Comparison of ENCODE assay signal across 7 mouse cellular contexts in the genomic region with DNA sequence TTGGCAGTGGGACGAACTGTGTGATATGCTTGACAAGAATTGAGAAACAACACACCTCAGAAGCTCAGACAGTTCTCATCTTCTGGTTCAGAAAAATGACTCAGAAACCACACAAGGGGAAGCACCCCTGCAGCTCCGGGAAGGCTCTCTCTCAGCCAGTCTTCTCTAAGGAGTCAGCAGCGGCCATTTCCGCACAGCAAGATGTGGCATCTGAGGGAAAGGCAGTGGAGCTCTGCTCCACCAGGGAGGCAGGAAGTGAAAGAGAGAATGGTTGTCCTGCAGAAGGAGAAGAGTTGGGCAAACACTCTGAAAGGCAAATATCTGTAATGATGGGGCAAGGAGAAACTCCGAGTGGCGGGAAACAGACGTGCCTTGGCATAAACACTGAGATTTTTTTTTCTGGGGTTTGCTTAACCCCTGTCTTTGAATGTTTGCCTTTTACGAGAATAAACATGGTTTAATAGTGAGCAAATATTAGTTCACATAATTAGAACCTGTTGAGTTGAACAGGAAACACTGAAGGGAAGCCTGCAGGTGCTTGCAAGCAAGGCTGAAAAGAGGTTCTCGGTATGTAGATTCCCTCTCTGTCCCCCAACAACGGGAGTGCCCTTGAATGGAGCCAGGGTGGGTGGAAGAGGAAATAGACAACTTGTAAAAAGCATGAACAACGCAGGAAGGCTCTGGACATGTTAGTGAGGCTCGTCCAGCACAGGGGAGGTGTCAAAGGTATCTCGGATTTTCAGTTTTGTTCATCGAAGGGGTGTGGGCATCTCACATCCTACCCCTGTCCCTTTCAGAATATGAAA.
DNase-seq lines count a peak whose midpoint lies in the region; ATAC-seq lines count a peak whose summit lies in the region.

No protein-coding gene starts in this region.

- no peaks in the 10 kb centered on the region for H3K36me3 ChIP-seq in liver, embryonic 16.5 days (ENCODE audit: control insufficient read depth, insufficient read depth)

- H3K4me2 ChIP-seq in liver, embryonic 16.5 days (ENCODE audit: low read depth, low read length), result peak overlapping the region; percentile 30

- peak; percentile 17 for DNase-seq in right cerebral cortex, postnatal 14 days
- no peak for DNase-seq in right cerebral cortex, postnatal 25 days
- peak; percentile 93 for DNase-seq in induced T-regulatory cell, adult 2 months (ENCODE audit: low read depth)
- DNase-seq in spleen, adult 18-20 months, result peak; percentile 63 to 64
- DNase-seq in frontal cortex, postnatal 14 days (ENCODE audit: low spot score in 2 of 2), result no peak

- H3K9ac ChIP-seq in liver, embryonic 16.5 days (ENCODE audit: low read depth, low read length), result no peak overlapping the region

- H3K4me3 ChIP-seq in liver, embryonic 16.5 days (ENCODE audit: low read depth, low read length), result no peak overlapping the region

- H3K9me3 ChIP-seq in liver, embryonic 16.5 days (replicated peaks; ENCODE audit: control insufficient read depth, low read length), result 0 out of 2 replicates have a peak, but pooled peaks cover 2% of the 10 kb centered on the region

- H3K27ac ChIP-seq in liver, embryonic 16.5 days (ENCODE audit: low read length), result peak overlapping the region; percentile 48

- 13% methylated on average over 14 of the region's 14 CpGs for WGBS in liver, embryonic 16.5 days (ENCODE audit: insufficient replicate concordance)

- peak; percentile 89 for ATAC-seq in common myeloid progenitor, adult 5-6 weeks (replicated peaks; ENCODE audit: low read depth, poor library complexity, severe bottlenecking)
- ATAC-seq in liver, embryonic 16.5 days (ENCODE audit: low read depth), result peak; percentile 37; the same call in 1 of the 2 replicates

- H3K4me1 ChIP-seq in liver, embryonic 16.5 days (ENCODE audit: control insufficient read depth, low read depth, low read length), result peaks cover 2% of the 10 kb centered on the region; the same call in 1 of the 2 replicates

- H3K27me3 ChIP-seq in liver, embryonic 16.5 days (ENCODE audit: control insufficient read depth, insufficient read depth, low read depth, low read length), result peaks cover 8% of the 10 kb centered on the region

Comparison
In these comparisons a context has a peak if more than half of its experiments do, and no peak if none do; other contexts are left out.
1. DNase-seq: peak in right cerebral cortex, postnatal 14 days (single experiment), induced T-regulatory cell, adult 2 months (single experiment) and spleen, adult 18-20 months (2 of 2); none in right cerebral cortex, postnatal 25 days (single experiment) and frontal cortex, postnatal 14 days (0 of 2).